Mouse (Mus musculus): Measurements from ENCODE around the gene Opn1sw. TPM values are rescaled to one million over a fixed set of nuclear protein-coding genes. Genes with fewer than 3 reads are reported as not detected.

Gene Opn1sw
- polyA plus RNA-seq, 1 experiment from 2014 or later: 0.37 TPM

DNA sequence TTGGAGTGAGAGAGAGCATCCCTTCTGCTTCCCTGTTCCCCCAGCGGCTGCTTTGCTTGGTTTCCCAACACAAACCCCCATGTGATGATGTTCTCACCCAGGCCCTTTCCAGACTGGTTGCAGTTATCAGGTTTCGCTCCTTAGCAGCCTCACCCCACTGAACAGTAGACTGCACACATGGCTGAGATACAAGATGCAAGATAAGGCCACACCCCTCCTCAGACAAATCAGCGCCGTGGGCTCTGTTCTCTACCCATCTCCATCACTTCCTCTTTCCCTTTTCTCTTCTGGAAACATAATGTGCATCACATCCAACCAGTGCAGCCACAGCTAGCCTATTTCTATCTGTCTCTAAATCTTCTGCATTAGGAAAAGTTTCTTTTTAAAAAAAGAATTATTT is 58.8 kb downstream of the Opn1sw start:
- no peak overlapping the region for H3K9ac ChIP-seq (replicated peaks; ENCODE audit: low read depth, low read length)
- ATAC-seq (ENCODE audit: low read depth): no peak
- 84% methylated on average over 4 of the region's 4 CpGs for WGBS
- H3K36me3 ChIP-seq (ENCODE audit: control insufficient read depth, insufficient read depth, low read length): no peaks in the 10 kb centered on the region
- no peak overlapping the region for H3K4me3 ChIP-seq (ENCODE audit: low read depth, low read length)
- H3K27me3 ChIP-seq (ENCODE audit: control insufficient read depth, insufficient read depth, low read length): no peaks in the 10 kb centered on the region
- no peaks in the 10 kb centered on the region for H3K9me3 ChIP-seq (ENCODE audit: control insufficient read depth, low read length)
- H3K4me2 ChIP-seq (ENCODE audit: low read depth, low read length): no peak overlapping the region
- no peak overlapping the region for H3K27ac ChIP-seq (ENCODE audit: low read depth, low read length)
- H3K4me1 ChIP-seq (ENCODE audit: control insufficient read depth, insufficient read depth, low read length): no peaks in the 10 kb centered on the region

DNA sequence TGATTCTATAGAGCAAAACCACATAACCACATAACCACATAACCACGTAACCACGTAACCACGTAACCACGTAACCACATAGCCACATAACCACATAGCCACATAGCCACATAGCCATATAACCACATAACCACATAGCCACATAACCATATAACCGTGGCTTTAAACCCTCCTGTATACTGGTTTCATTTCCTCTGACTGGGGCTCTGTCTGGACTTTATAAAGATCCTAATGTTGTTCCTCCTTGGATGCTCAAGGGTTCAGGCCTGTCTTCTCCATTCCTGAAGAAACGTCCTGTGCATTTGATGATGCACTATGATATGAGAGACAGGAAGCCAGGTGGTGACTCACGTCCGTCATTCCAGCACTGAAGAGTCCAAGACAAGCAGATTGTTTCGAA is 61.3 kb downstream of the Opn1sw start:
- WGBS: 90% methylated on average over 9 of the region's 9 CpGs
- no peak for ATAC-seq (ENCODE audit: low read depth)
- no peak overlapping the region for H3K4me2 ChIP-seq (ENCODE audit: low read depth, low read length)
- no peak overlapping the region for H3K9ac ChIP-seq (replicated peaks; ENCODE audit: low read depth, low read length)
- H3K4me3 ChIP-seq (ENCODE audit: low read depth, low read length): no peak overlapping the region
- no peaks in the 10 kb centered on the region for H3K27me3 ChIP-seq (ENCODE audit: control insufficient read depth, insufficient read depth, low read length)
- H3K4me1 ChIP-seq (ENCODE audit: control insufficient read depth, insufficient read depth, low read length): no peaks in the 10 kb centered on the region
- no peaks in the 10 kb centered on the region for H3K36me3 ChIP-seq (ENCODE audit: control insufficient read depth, insufficient read depth, low read length)
- H3K9me3 ChIP-seq (ENCODE audit: control insufficient read depth, low read length): no peaks in the 10 kb centered on the region
- H3K27ac ChIP-seq (ENCODE audit: low read depth, low read length): no peak overlapping the region

Small RNAs within 50 kb of the gene (microRNA-seq; reads per million reads assigned to microRNA genes)
- not detected for gene Gm26220
- gene Gm44354: not detected

Other genes with a start within 250 kb of the Opn1sw start
- 44.5 and 55.4 TPM in 2 replicates for gene Rbm28, start 223.5 kb downstream of the Opn1sw start, polyA plus RNA-seq (2014; fragmentation: Nextera tagmentation; extraction: Ambion mirVana)
- 8.9 and 14.7 TPM in 2 replicates for gene Prrt4, start 208.9 kb downstream of the Opn1sw start, polyA plus RNA-seq (2014; fragmentation: Nextera tagmentation; extraction: Ambion mirVana)
- gene Impdh1, start 172.1 kb downstream of the Opn1sw start, polyA plus RNA-seq (2014; fragmentation: Nextera tagmentation; extraction: Ambion mirVana): 77.6 and 83.7 TPM in 2 replicates
- gene Hilpda, start 116.0 kb downstream of the Opn1sw start, polyA plus RNA-seq (2014; fragmentation: Nextera tagmentation; extraction: Ambion mirVana): 27.9 and 30.3 TPM in 2 replicates
- 0.44 and 0.64 TPM in 2 replicates for gene Fam71f2, start 108.9 kb downstream of the Opn1sw start, polyA plus RNA-seq (2014; fragmentation: Nextera tagmentation; extraction: Ambion mirVana)
- gene Fam71f1, start 69.3 kb downstream of the Opn1sw start, polyA plus RNA-seq (2014; fragmentation: Nextera tagmentation; extraction: Ambion mirVana): not detected in 2 replicates
- 141 and 194 TPM in 2 replicates for gene Calu, start 40.4 kb downstream of the Opn1sw start, polyA plus RNA-seq (2014; fragmentation: Nextera tagmentation; extraction: Ambion mirVana)
- gene Ccdc136, start 7.8 kb upstream of the Opn1sw start, polyA plus RNA-seq (2014; fragmentation: Nextera tagmentation; extraction: Ambion mirVana): 55.7 and 69.1 TPM in 2 replicates
- 4.9 and 5.0 TPM in 2 replicates for gene Flnc, start 44.8 kb upstream of the Opn1sw start, polyA plus RNA-seq (2014; fragmentation: Nextera tagmentation; extraction: Ambion mirVana)
- gene Atp6v1f, start 79.2 kb upstream of the Opn1sw start, polyA plus RNA-seq (2014; fragmentation: Nextera tagmentation; extraction: Ambion mirVana): 281 and 350 TPM in 2 replicates
- gene Atp6v1fnb, start 83.0 kb upstream of the Opn1sw start, polyA plus RNA-seq (2014; fragmentation: Nextera tagmentation; extraction: Ambion mirVana): 0.55 and 0.70 TPM in 2 replicates
- 15.1 and 20.6 TPM in 2 replicates for gene Kcp, start 119.5 kb upstream of the Opn1sw start, polyA plus RNA-seq (2014; fragmentation: Nextera tagmentation; extraction: Ambion mirVana)
- gene Irf5, start 138.2 kb upstream of the Opn1sw start, polyA plus RNA-seq (2014; fragmentation: Nextera tagmentation; extraction: Ambion mirVana): 0.95 and 2.3 TPM in 2 replicates
- gene Tnpo3, start 221.4 kb upstream of the Opn1sw start, polyA plus RNA-seq (2014; fragmentation: Nextera tagmentation; extraction: Ambion mirVana): 83.1 and 104 TPM in 2 replicates